ENCODE assay signal across 15 mouse cellular contexts in the genomic region with DNA sequence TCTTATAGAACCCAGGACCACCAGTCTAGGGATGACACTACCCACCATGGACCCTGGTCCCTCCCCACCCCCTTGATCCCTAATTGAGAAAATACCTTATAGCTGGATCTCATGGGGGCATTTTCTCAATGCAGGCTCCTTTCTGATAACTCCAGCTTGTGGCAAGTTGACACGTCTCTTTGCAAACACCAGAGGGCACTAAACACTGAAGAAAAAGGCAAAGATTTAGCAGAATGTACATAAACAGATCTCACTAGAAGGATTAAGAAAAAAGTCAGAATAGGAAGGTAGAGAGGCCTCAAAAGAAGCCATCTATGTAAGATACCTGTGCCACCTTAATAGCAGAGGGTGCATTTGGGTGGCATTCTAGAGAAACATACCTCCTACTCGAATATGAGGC. TPM values are rescaled to one million over a fixed set of nuclear protein-coding genes. Genes with fewer than 3 reads are reported as not detected.
DNase-seq lines count a peak whose midpoint lies in the region; ATAC-seq and TF ChIP-seq lines count a peak whose summit lies in the region.
"Had no signal": no experiment of that assay in that cellular context is flagged by ENCODE, and none has a peak within 500 bp of the region (broad histone marks: within the 10 kb centered on the region; RNA-seq: fewer than 3 reads in every experiment).

No protein-coding gene starts in this region.

- no peaks in the 10 kb centered on the region for H3K9me3 ChIP-seq in hindbrain, embryonic 14.5 days (ENCODE audit: control insufficient read depth, low read length)
- H3K9me3 ChIP-seq in hindbrain, embryonic 12.5 days (replicated peaks), result no peaks in the 10 kb centered on the region
- H3K9me3 ChIP-seq in neural tube, embryonic 14.5 days (ENCODE audit: control insufficient read depth, low read length), result no peaks in the 10 kb centered on the region
- H3K9me3 ChIP-seq: embryonic facial prominence, embryonic 12.5 days; heart, embryonic 13.5 days; megakaryocyte, embryonic 14.5 days had no signal

- WGBS in cerebellum, adult 2 months, result 44% methylated on average over 2 of the region's 2 CpGs
- WGBS in hindbrain, embryonic 14.5 days, result 44% methylated on average over 2 of the region's 2 CpGs
- WGBS in hindbrain, embryonic 12.5 days, result 45% methylated on average over 2 of the region's 2 CpGs
- 38% methylated on average over 2 of the region's 2 CpGs for WGBS in neural tube, embryonic 14.5 days

- no peaks in the 10 kb centered on the region for H3K4me1 ChIP-seq in cerebellum, adult 2 months (ENCODE audit: control insufficient read depth, insufficient read depth, low read length)
- no peaks in the 10 kb centered on the region for H3K4me1 ChIP-seq in hindbrain, embryonic 14.5 days (replicated peaks; ENCODE audit: control insufficient read depth, insufficient read depth, low read length)
- H3K4me1 ChIP-seq in hindbrain, embryonic 12.5 days, result no peaks in the 10 kb centered on the region
- no peaks in the 10 kb centered on the region for H3K4me1 ChIP-seq in neural tube, embryonic 14.5 days (ENCODE audit: control insufficient read depth, insufficient read depth, low read length)
- H3K4me1 ChIP-seq: embryonic facial prominence, embryonic 12.5 days; megakaryocyte, embryonic 14.5 days had no signal

- H3K4me2 ChIP-seq in hindbrain, embryonic 14.5 days (replicated peaks), result no peak overlapping the region
- no peak overlapping the region for H3K4me2 ChIP-seq in hindbrain, embryonic 12.5 days (replicated peaks)
- no peak overlapping the region for H3K4me2 ChIP-seq in neural tube, embryonic 14.5 days (ENCODE audit: low read depth, low read length)
- H3K4me2 ChIP-seq: embryonic facial prominence, embryonic 12.5 days; heart, embryonic 13.5 days had no signal

- no peak for TF ChIP-seq POLR2A in cerebellum, adult 2 months (IDR thresholded peaks at IDR 0.05; ENCODE audit: borderline replicate concordance, insufficient read depth, low read length)

- no peak overlapping the region for H3K4me3 ChIP-seq in cerebellum, adult 2 months (replicated peaks; ENCODE audit: insufficient read depth, low read depth, low read length)
- no peak overlapping the region for H3K4me3 ChIP-seq in hindbrain, embryonic 14.5 days (replicated peaks; ENCODE audit: low read length)
- H3K4me3 ChIP-seq in hindbrain, embryonic 12.5 days, result no peak overlapping the region
- H3K4me3 ChIP-seq in neural tube, embryonic 14.5 days (ENCODE audit: low read depth, low read length), result no peak overlapping the region
- H3K4me3 ChIP-seq: embryonic facial prominence, embryonic 12.5 days; heart, embryonic 13.5 days; megakaryocyte, embryonic 14.5 days had no signal

- no peaks in the 10 kb centered on the region for H3K36me3 ChIP-seq in hindbrain, embryonic 14.5 days (replicated peaks; ENCODE audit: control insufficient read depth, insufficient read depth)
- H3K36me3 ChIP-seq in hindbrain, embryonic 12.5 days, result no peaks in the 10 kb centered on the region
- H3K36me3 ChIP-seq in neural tube, embryonic 14.5 days (ENCODE audit: control insufficient read depth, insufficient read depth, low read length), result no peaks in the 10 kb centered on the region
- H3K36me3 ChIP-seq: embryonic facial prominence, embryonic 12.5 days; heart, embryonic 13.5 days had no signal

- H3K9ac ChIP-seq in hindbrain, embryonic 14.5 days, result no peak overlapping the region
- no peak overlapping the region for H3K9ac ChIP-seq in hindbrain, embryonic 12.5 days
- no peak overlapping the region for H3K9ac ChIP-seq in neural tube, embryonic 14.5 days (replicated peaks; ENCODE audit: low read depth, low read length)
- H3K9ac ChIP-seq: embryonic facial prominence, embryonic 12.5 days; heart, embryonic 13.5 days; liver, embryonic 14.5 days had no signal

- no peak overlapping the region for H3K27ac ChIP-seq in cerebellum, adult 2 months (ENCODE audit: insufficient read depth, low read length)
- H3K27ac ChIP-seq in hindbrain, embryonic 14.5 days, result no peak overlapping the region
- no peak overlapping the region for H3K27ac ChIP-seq in hindbrain, embryonic 12.5 days
- H3K27ac ChIP-seq in neural tube, embryonic 14.5 days (ENCODE audit: low read depth, low read length), result no peak overlapping the region
- H3K27ac ChIP-seq: embryonic facial prominence, embryonic 12.5 days; heart, embryonic 13.5 days; liver, embryonic 14.5 days had no signal

- no peak for ATAC-seq in cerebellum, adult (ENCODE audit: insufficient number of reproducible peaks, low FRiP score, low TSS enrichment)
- 0 out of 2 replicates have a peak, but pooled peaks have one; percentile 27 for ATAC-seq in hindbrain, embryonic 14.5 days (ENCODE audit: low FRiP score)
- no peak for ATAC-seq in hindbrain, embryonic 12.5 days (ENCODE audit: low FRiP score)
- ATAC-seq in neural tube, embryonic 14.5 days (ENCODE audit: low read depth), result 0 out of 2 replicates have a peak, but pooled peaks have one; percentile 28

- peak in 1 of 2 experiments; percentile 8 for DNase-seq in cerebellum, adult 2 months
- peak; percentile 72 for DNase-seq in hindbrain, embryonic 14.5 days (ENCODE audit: low spot score)
- DNase-seq in neural tube, embryonic 10.5 days (ENCODE audit: extremely low spot score, low spot score), result no peak
- no peak for DNase-seq in liver
- DNase-seq in spleen, postnatal 36 days (ENCODE audit: low spot score in 2 of 2), result no peak
- DNase-seq: adrenal gland, adult 2 months; kidney, adult 18-20 months; thymus, postnatal 25 days had no signal

- H3K27me3 ChIP-seq in cerebellum, adult 2 months (ENCODE audit: control insufficient read depth, insufficient read depth, low read length), result no peaks in the 10 kb centered on the region
- H3K27me3 ChIP-seq in hindbrain, embryonic 14.5 days (ENCODE audit: control insufficient read depth, insufficient read depth, low read length), result no peaks in the 10 kb centered on the region
- H3K27me3 ChIP-seq in hindbrain, embryonic 12.5 days, result no peaks in the 10 kb centered on the region
- no peaks in the 10 kb centered on the region for H3K27me3 ChIP-seq in neural tube, embryonic 14.5 days (ENCODE audit: control insufficient read depth, insufficient read depth, low read length)
- H3K27me3 ChIP-seq: embryonic facial prominence, embryonic 12.5 days; heart, embryonic 13.5 days; megakaryocyte, embryonic 14.5 days had no signal

- TF ChIP-seq CTCF in cerebellum, adult 2 months (IDR thresholded peaks at IDR 0.05; ENCODE audit: borderline replicate concordance, insufficient read depth, low read depth, low read length), result peak; percentile 42; the same call in 1 of the 2 replicates

RNA-seq across cellular contexts. Expression of a gene that starts 11.4 kb away (rescaled TPM):
- polyA plus RNA-seq in cerebellum, adult 2 months (2012; rRNA removed), result 0.95 and 1.0 TPM in 2 replicates
- polyA plus RNA-seq in hindbrain, embryonic 14.5 days (2014; fragmentation: Nextera tagmentation; extraction: Ambion mirVana), result 1.4 and 1.5 TPM in 2 replicates
- polyA plus RNA-seq in hindbrain, embryonic 12.5 days (2016; fragmentation: Nextera tagmentation; extraction: Ambion mirVana), result 0.34 and 0.36 TPM in 2 replicates
- 1.1 and 1.7 TPM in 2 replicates for polyA plus RNA-seq in neural tube, embryonic 14.5 days (2014; fragmentation: Nextera tagmentation; extraction: Ambion mirVana)
- polyA plus RNA-seq: liver, embryonic 14.5 days had no signal

Comparison
In these comparisons a context has a peak if more than half of its experiments do, and no peak if none do; other contexts are left out.
1. ATAC-seq: peak in hindbrain, embryonic 14.5 days (single experiment) and neural tube, embryonic 14.5 days (single experiment); none in cerebellum, adult (single experiment) and hindbrain, embryonic 12.5 days (single experiment).